Mouse (Mus musculus): ENCODE measurements around the gene H2-Q10.
A peak's percentile ranks its signal among the peaks of the same experiment; 100 is the strongest.

H2-Q10 gene

GRCm38 (mm10) chr17:35514756-35515155 lies 44.9 kb downstream of the H2-Q10 start:
- no peak for DNase-seq (ENCODE audit: low spot score in 2 of 2)

DNA sequence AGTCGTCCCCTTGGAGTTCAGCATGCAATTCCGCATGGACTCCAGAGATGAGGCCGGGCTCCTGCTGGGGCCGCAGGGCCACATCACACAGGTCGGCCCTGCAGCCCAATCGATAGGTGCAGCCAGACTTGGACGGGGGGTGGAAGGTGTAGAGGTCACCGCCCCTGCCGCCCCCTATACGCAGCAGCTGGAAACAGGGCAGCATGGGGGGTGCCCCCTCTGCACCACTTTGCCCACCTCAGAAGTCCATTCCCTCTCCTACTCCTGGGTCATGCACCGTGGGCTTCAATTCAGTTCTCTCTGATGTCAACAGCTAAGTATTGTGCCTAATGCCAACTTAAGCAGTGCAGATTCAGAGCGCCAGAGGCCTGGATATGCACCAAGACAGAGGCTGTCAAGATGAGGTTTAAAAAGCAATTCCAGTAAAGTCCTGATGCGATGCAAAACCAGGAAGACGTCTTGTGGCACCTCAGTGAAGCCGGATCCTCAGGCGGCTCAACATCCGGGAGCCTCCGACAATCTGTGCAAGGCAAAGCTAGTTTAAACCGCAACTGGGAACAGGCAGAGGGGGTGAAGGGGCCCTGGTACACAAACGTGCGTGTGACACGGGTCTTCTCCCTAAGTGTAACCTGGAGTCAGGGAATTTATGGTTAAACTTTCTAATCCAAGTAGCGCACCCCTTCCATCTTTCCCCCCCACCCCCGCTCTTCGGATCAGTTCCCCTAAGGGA lies 46.2 kb downstream of the H2-Q10 start:
- peak in 1 of 2 experiments; percentile 39 for DNase-seq (ENCODE audit: low spot score in 2 of 2)

DNA sequence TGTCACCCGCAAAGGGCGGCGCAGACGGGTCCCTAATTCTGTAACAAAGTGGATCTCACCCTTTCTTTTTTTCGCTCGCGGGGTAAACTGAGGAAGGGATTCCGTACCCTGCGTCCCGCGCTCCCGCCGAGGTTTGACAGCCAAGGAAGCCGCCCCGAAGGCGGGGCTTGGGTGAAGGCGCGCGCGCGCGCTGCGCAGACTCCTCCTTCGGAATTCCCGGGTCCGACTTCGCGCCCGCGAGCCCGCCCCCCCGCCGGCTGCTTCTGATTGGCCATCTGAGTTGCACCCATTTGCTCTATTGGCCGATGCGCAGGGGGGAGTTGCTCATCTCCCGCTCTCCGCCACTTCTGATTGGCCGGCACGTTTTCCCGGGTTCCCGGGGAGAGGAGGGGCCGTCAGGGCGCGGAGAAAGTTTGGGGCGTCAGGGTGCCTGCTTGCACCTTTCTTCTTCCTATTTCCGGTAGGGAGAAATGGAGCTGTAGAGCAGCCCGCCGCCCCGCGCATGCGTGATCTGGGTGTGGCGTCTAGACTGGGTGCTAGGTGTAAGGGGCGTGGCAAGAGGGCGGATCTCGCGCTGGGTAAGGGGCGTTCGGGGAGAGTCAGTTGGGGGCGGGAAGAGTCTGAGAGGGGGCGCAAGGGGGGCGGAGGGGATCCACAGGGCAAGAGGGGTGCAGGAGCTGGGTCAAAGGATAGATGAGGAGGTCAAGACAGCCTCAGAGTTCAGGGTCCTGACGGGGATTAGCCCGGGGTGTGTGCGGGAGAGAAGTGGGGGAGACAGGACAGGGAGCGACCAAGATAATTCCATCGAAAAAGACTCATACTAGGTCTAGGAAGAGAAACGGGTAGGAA lies 47.0 kb downstream of the H2-Q10 start, which contains the start of the genes Tcf19 and Cchcr1:
Gene Tcf19, minus strand, starts transcription at position 173 of the 849 bp plus-strand sequence.
Gene Cchcr1, plus strand, starts transcription at position 449 of the 849 bp plus-strand sequence.
- peak; percentile 94 to 96 for DNase-seq (ENCODE audit: low spot score in 2 of 2)

DNA sequence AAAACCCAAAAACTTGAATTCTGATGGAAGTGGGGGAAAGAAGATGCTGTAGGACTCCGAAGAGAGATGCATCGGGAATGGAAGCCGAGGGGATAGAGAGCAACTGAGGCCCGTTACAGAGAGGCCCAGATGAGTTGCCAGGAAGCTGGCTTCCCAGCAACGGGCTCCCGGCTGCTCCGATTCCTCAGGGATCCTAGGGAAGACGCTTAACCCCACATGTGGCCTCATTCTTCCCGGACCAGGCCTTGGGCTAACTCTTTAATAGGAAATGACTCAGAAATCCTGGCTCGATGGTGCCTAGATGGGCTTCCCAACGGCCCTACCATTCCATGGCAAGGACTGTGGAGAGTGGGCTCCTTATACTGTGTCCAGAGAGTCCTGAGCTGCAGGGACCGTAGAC lies 47.6 kb downstream of the H2-Q10 start:
- DNase-seq (ENCODE audit: low spot score in 2 of 2), result no peak
